Mouse (Mus musculus) lung, postnatal 0 days (tissue): ENCODE results near the gene Nsg2.

ENCODE experiments used
- CTCF ChIP-seq: IDR thresholded peaks from 2 replicates; pipeline ENCODE4 v1.5.1; 2016; ENCODE audit warnings: antibody characterized with exemption, mild to moderate bottlenecking
- EP300 ChIP-seq: IDR thresholded peaks from 2 replicates; pipeline ENCODE4 v1.6.1; 2016; ENCODE audit warnings: antibody characterized with exemption, mild to moderate bottlenecking, control low read depth

DNA sequence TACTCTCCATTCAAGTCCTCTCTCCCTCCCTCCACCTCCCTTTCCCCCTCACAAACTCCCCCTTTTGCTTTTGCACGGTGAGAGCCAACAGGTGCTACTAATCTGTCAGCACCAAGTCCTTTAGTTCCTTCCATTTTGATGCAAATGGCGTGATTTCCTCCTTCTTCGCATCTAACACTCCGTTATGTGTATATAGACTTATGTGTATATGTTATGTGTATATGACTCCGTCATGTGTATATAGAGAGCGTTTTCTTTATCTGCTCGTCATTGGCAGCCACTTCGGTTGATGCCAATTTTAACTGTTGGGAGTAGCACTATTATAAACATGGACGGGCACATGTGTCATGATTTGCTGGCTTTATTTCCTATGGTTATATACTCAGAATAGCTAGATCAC is 31.8 kb downstream of the Nsg2 start:
- TF ChIP-seq CTCF, result no peak
- TF ChIP-seq EP300, result no peak
